Mouse (Mus musculus) activated CD4-positive, CD25-positive, alpha-beta regulatory T cell, adult 4 months (primary cell): ENCODE measurements around the gene Ap2b1. TPM values are rescaled to one million over a fixed set of nuclear protein-coding genes. Genes with fewer than 3 reads are reported as not detected.
"Not testable (repeated sequence)": the region's sequence is repeated elsewhere in the genome, so short reads cannot be mapped to it uniquely, and the experiment has no call there.

Experiments used
- ATAC-seq: one replicate; pipeline ENCODE4 v1.8.0; 2017
- polyA plus RNA-seq, 2 experiments: library from polyadenylated mRNA; unstranded; fragments of 100-300 nt; shearing (Covaris generic); gene quantifications; one replicate each; pipeline ENCODE4 v1.2.1; 2017

Ap2b1 gene
- polyA plus RNA-seq, result 10 to 100 TPM; 51.1 to 58.1 TPM

- ATAC-seq, result peak; percentile 81
These were observed at the start of gene Ap2b1 for GRCm38 (mm10) chr11:83298225-83299195. Gene Ap2b1, plus strand, starts transcription at chr11:83299024.

- ATAC-seq, result not testable (repeated sequence)
These were observed 41.6 kb upstream of the Ap2b1 start for GRCm38 (mm10) chr11:83257211-83257610.

GRCm38 (mm10) chr11:83262673-83263072, 36.2 kb upstream of the Ap2b1 start:
- no peak for ATAC-seq

- peak; percentile 46 for ATAC-seq
These were observed 35.7 kb upstream of the Ap2b1 start for GRCm38 (mm10) chr11:83263146-83263545.

- ATAC-seq, result no peak
These were observed 28.0 kb upstream of the Ap2b1 start for GRCm38 (mm10) chr11:83270842-83271150.

- ATAC-seq, result peak; percentile 67
These were observed 27.5 kb upstream of the Ap2b1 start for GRCm38 (mm10) chr11:83271151-83271950.

- peak; percentile 37 for ATAC-seq
These were observed 26.6 kb upstream of the Ap2b1 start for GRCm38 (mm10) chr11:83271951-83272843.

GRCm38 (mm10) chr11:83276251-83276650, 22.6 kb upstream of the Ap2b1 start:
- ATAC-seq, result no peak

- no peak for ATAC-seq
These were observed 19.8 kb upstream of the Ap2b1 start for GRCm38 (mm10) chr11:83279024-83279423.

GRCm38 (mm10) chr11:83279691-83280090, 19.1 kb upstream of the Ap2b1 start:
- ATAC-seq, result no peak

GRCm38 (mm10) chr11:83282084-83282483, 16.7 kb upstream of the Ap2b1 start:
- no peak for ATAC-seq

- no peak for ATAC-seq
These were observed 13.2 kb upstream of the Ap2b1 start for GRCm38 (mm10) chr11:83285627-83286026.

- no peak for ATAC-seq
These were observed 12.3 kb upstream of the Ap2b1 start, which contains the start of gene Slfn14 for GRCm38 (mm10) chr11:83286566-83286965. Gene Slfn14, minus strand, starts transcription at chr11:83286726.

GRCm38 (mm10) chr11:83289036-83289435, 9.8 kb upstream of the Ap2b1 start:
- ATAC-seq, result no peak

- no peak for ATAC-seq
These were observed 9.2 kb upstream of the Ap2b1 start for GRCm38 (mm10) chr11:83289633-83290032.

- ATAC-seq, result peak; percentile 100
These were observed 7.2 kb upstream of the Ap2b1 start for GRCm38 (mm10) chr11:83291375-83292250.

GRCm38 (mm10) chr11:83292251-83292587, 6.6 kb upstream of the Ap2b1 start:
- no peak for ATAC-seq

GRCm38 (mm10) chr11:83293182-83293581, 5.6 kb upstream of the Ap2b1 start:
- ATAC-seq, result no peak

- no peak for ATAC-seq
These were observed 4.7 kb upstream of the Ap2b1 start for GRCm38 (mm10) chr11:83294133-83294532.

- ATAC-seq, result no peak
These were observed 1.0 kb upstream of the Ap2b1 start for GRCm38 (mm10) chr11:83297816-83298215.

GRCm38 (mm10) chr11:83299724-83300123, 900 bp downstream of the Ap2b1 start:
- no peak for ATAC-seq
